Mouse (Mus musculus): ENCODE results near the gene Nmral1. TPM values are rescaled to one million over a fixed set of nuclear protein-coding genes. Genes with fewer than 3 reads are reported as not detected.

The Nmral1 gene
- polyA plus RNA-seq, 1 experiment from 2014 or later, result 47.9 TPM

DNA sequence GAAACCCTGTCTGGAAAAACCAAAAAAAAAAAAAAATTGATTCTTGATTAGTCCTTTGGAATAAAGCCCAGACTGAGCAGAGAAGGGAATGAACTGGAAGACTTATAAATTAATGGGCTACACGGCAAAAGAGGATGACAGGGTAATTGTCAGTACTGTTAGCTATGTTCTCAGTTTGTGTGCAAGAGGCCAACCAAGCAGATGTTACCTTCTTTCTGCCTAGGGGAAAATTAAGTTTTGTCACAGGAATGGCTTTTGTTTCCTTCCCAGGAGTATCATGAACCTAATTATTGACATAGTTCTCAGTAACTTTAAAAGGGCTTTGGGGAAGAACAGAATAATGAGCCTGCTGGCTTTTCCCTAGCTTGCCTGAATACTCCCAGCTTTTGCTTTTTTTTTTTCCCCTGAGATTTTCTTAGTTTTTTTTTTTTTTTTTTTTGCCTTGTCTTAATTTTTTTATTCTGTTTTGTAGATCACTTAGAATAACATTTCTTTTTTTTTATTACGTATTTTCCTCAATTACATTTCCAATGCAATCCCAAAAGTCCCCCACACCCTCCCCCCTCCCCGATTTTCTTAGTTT is 11.7 kb upstream of the Nmral1 start:
- no peaks in the 10 kb centered on the region for H3K27me3 ChIP-seq (ENCODE audit: insufficient read depth, low read length)
- H3K4me1 ChIP-seq (replicated peaks; ENCODE audit: insufficient read depth, low read length), result peaks cover 8% of the 10 kb centered on the region; the same call in 1 of the 2 replicates
- H3K9me3 ChIP-seq (replicated peaks; ENCODE audit: low read length), result no peaks in the 10 kb centered on the region
- H3K27ac ChIP-seq, result no peak overlapping the region
- H3K4me3 ChIP-seq (replicated peaks; ENCODE audit: low read depth, low read length), result no peak overlapping the region
- DNase-seq (ENCODE audit: low spot score) (peak; percentile 29), ATAC-seq (replicated peaks; ENCODE audit: low FRiP score, low read depth) (no peak)
- H3K4me2 ChIP-seq (ENCODE audit: low read length), result no peak overlapping the region
- WGBS, result 73% methylated on average over 3 of the region's 3 CpGs
- TF ChIP-seq CTCF (IDR thresholded peaks at IDR 0.05; ENCODE audit: low read depth), result no peak
- no peak overlapping the region for H3K9ac ChIP-seq (ENCODE audit: low read depth, low read length)
- H3K36me3 ChIP-seq (ENCODE audit: insufficient read depth, low read length), result no peaks in the 10 kb centered on the region

DNA sequence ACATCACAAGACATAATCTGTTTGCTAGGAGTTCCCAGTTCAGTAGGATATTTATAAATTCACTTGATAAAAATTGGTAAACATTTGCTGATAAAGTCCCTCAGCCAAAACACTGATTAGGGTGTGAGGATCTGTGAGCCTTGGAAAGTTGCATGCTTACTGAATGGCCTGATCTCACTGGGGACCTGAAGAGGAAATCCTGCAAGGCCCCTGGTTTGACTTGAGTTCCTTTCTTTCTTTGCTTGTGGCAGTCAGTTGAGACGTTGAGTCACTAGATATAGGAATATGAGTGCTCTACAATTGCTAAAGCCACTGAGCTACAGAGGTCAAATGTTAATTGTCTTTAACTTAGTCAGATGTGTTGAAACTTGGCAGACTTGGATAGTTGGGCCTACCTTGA is 8.8 kb upstream of the Nmral1 start:
- Histone ChIP-seq H3K36me3 (ENCODE audit: insufficient read depth, low read length) (no peaks in the 10 kb centered on the region), H3K9ac (ENCODE audit: low read depth, low read length) (no peak overlapping the region), H3K27me3 (ENCODE audit: insufficient read depth, low read length) (no peaks in the 10 kb centered on the region), H3K4me3 (replicated peaks; ENCODE audit: low read depth, low read length) (no peak overlapping the region), H3K9me3 (replicated peaks; ENCODE audit: low read length) (no peaks in the 10 kb centered on the region), H3K27ac (no peak overlapping the region), H3K4me1 (replicated peaks; ENCODE audit: insufficient read depth, low read length) (0 out of 2 replicates have a peak, but pooled peaks cover 4% of the 10 kb centered on the region), H3K4me2 (ENCODE audit: low read length) (no peak overlapping the region)
- WGBS, result 38% methylated on average over 1 of the region's 1 CpGs
- no peak for DNase-seq (ENCODE audit: low spot score)
- no peak for ATAC-seq (replicated peaks; ENCODE audit: low FRiP score, low read depth)
- TF ChIP-seq CTCF (IDR thresholded peaks at IDR 0.05; ENCODE audit: low read depth), result no peak

DNA sequence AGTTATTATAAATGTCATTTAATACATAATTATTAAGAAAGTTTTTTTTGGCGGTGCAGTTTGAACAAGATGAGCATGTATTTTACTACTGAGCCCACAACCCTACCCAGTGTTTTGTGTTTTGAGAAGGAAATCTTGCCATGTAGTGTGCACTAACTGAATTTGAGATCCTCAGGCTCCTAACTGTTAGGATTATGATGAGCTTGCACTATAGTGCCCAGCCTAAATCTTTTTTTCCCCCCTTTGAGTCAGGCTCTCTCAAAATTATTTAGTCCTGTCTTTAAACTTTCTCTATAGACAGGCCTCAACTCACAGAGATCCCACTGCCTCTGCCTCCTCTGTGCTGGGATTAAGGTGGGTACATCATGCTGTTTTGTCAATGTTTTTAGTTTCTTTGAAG is 8.4 kb upstream of the Nmral1 start:
- WGBS, result 91% methylated on average over 1 of the region's 1 CpGs
- H3K4me1 ChIP-seq (replicated peaks; ENCODE audit: insufficient read depth, low read length), result 0 out of 2 replicates have a peak, but pooled peaks cover 4% of the 10 kb centered on the region
- peak overlapping the region; percentile 77 for H3K4me2 ChIP-seq (ENCODE audit: low read length)
- no peak overlapping the region for H3K27ac ChIP-seq
- no peak overlapping the region for H3K9ac ChIP-seq (ENCODE audit: low read depth, low read length)
- no peak for TF ChIP-seq CTCF (IDR thresholded peaks at IDR 0.05; ENCODE audit: low read depth)
- DNase-seq (ENCODE audit: low spot score), result no peak
- no peaks in the 10 kb centered on the region for H3K36me3 ChIP-seq (ENCODE audit: insufficient read depth, low read length)
- peak overlapping the region; percentile 78; the same call in 1 of the 2 replicates for H3K4me3 ChIP-seq (replicated peaks; ENCODE audit: low read depth, low read length)
- ATAC-seq (replicated peaks; ENCODE audit: low FRiP score, low read depth), result no peak
- H3K9me3 ChIP-seq (replicated peaks; ENCODE audit: low read length), result no peaks in the 10 kb centered on the region
- no peaks in the 10 kb centered on the region for H3K27me3 ChIP-seq (ENCODE audit: insufficient read depth, low read length)

DNA sequence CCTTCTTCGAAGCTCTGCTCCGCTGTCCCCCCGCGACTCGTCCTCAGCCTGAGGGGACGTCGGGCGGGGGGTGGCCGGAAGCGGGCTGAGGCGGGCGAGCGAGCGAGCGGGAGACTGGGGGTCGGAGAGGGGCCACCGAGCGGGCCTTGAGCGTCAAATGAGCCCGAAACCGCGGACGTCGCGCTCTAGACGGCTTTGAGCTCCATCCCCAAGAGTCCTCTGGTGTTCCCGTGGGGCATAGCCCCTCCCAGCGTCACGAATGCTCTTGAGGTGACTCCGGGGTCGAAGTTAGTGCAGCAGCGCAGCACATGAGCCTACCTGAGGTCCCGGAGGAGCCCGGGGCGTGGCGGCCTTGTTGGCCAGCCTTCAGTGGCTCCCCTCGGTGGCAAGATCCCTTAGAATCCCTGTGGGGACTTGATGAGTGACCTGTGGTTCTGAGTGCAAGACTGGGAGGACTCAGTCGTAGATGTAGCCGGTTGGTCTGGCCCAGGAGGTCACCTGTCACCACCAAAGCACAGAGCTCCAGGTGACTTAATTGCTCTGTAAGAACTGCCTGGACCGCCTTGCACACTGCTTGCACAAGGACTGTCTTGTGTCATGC is 7.5 kb upstream of the Nmral1 start:
- no peak for TF ChIP-seq CTCF (IDR thresholded peaks at IDR 0.05; ENCODE audit: low read depth)
- H3K4me2 ChIP-seq (ENCODE audit: low read length), result peak overlapping the region; percentile 77
- peak; percentile 78 for ATAC-seq (replicated peaks; ENCODE audit: low FRiP score, low read depth)
- H3K36me3 ChIP-seq (ENCODE audit: insufficient read depth, low read length), result no peaks in the 10 kb centered on the region
- WGBS, result 2% methylated on average over 40 of the region's 40 CpGs
- no peaks in the 10 kb centered on the region for H3K27me3 ChIP-seq (ENCODE audit: insufficient read depth, low read length)
- H3K27ac ChIP-seq, result peak overlapping the region; percentile 86
- no peak for DNase-seq (ENCODE audit: low spot score)
- 0 out of 2 replicates have a peak, but pooled peaks cover 4% of the 10 kb centered on the region for H3K4me1 ChIP-seq (replicated peaks; ENCODE audit: insufficient read depth, low read length)
- peak overlapping the region; percentile 78 for H3K4me3 ChIP-seq (replicated peaks; ENCODE audit: low read depth, low read length)
- peak overlapping the region; percentile 84 for H3K9ac ChIP-seq (ENCODE audit: low read depth, low read length)
- no peaks in the 10 kb centered on the region for H3K9me3 ChIP-seq (replicated peaks; ENCODE audit: low read length)

DNA sequence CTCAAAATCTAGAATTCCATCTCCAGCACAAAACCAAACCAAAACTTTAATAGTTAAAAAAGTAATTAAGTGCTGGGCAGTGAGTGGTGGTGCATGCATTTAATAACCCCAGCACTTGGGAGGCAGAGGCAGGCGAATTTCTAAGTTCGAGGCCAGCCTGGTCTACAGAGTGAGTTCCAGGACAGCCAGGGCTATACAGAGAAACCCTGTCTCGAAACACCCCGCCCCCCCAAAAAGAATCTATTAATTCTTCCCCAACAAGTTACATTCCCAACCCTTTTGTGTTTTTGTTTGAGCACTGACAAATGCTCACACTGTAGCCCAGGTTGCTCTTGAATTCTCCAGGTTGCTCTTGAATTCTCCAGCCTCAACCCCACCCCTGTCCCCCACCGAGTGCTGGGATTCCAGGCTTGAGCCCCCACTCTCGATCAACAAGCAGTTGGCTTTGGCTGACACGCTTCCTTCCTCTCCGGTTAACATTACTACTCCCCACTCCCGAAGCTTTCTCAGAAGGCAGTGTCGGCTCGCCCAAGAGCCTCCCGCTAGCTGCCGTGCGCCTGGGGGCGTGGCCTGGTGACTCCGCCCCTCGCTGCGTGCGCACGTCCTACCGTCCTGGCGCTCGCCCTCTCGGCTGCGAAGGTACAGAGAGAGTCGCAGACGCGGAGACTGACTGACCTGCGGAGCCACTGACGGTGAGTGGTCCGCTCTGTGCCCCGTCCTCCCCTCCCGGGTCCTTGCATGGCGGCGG is 6.8 kb upstream of the Nmral1 start, which contains the start of gene Hmox2:
Gene Hmox2, plus strand, starts transcription at position 582 of the 748 bp plus-strand sequence.
- Histone ChIP-seq H3K27ac (peak within 1 kb of the TSS; percentile 86), H3K4me3 (replicated peaks; ENCODE audit: low read depth, low read length) (peak within 1 kb of the TSS; percentile 78), H3K4me2 (ENCODE audit: low read length) (peak within 1 kb of the TSS; percentile 77), H3K4me1 (replicated peaks; ENCODE audit: insufficient read depth, low read length) (0 out of 2 replicates have a peak, but pooled peaks cover 4% of the 10 kb centered on the region), H3K27me3 (ENCODE audit: insufficient read depth, low read length) (no peaks in the 10 kb centered on the region), H3K36me3 (ENCODE audit: insufficient read depth, low read length) (no peaks in the 10 kb centered on the region), H3K9me3 (replicated peaks; ENCODE audit: low read length) (no peaks in the 10 kb centered on the region), H3K9ac (ENCODE audit: low read depth, low read length) (peak within 1 kb of the TSS; percentile 84)
- peak; percentile 93 for ATAC-seq (replicated peaks; ENCODE audit: low FRiP score, low read depth)
- WGBS, result 5% methylated on average over 35 of the region's 35 CpGs
- no peak for TF ChIP-seq CTCF (IDR thresholded peaks at IDR 0.05; ENCODE audit: low read depth)
- peak; percentile 93 for DNase-seq (ENCODE audit: low spot score)

DNA sequence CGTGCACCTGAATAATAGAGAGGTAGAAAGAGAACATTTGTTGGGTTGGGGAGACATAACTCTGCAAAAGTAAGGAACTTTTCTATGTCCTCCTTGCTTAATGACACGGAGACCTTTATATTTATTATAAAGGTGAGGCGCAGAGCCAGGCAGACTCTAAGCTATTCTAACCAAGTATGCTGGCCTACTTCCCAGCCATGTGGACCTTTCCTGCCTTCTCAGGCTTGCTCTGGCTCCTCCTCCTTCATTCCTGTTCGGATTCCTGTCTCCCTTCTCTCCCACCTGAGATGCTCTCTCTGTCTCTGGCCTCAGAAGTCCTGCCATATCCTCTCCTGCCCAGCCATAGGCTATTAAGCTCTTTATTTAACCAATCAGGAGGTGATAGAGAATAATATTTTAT is 6.1 kb upstream of the Nmral1 start:
- no peak overlapping the region for H3K27ac ChIP-seq
- ATAC-seq (replicated peaks; ENCODE audit: low FRiP score, low read depth) (no peak), DNase-seq (ENCODE audit: low spot score) (no peak)
- no peak overlapping the region for H3K4me3 ChIP-seq (replicated peaks; ENCODE audit: low read depth, low read length)
- no peak overlapping the region for H3K9ac ChIP-seq (ENCODE audit: low read depth, low read length)
- H3K9me3 ChIP-seq (replicated peaks; ENCODE audit: low read length), result no peaks in the 10 kb centered on the region
- 0 out of 2 replicates have a peak, but pooled peaks cover 4% of the 10 kb centered on the region for H3K4me1 ChIP-seq (replicated peaks; ENCODE audit: insufficient read depth, low read length)
- H3K4me2 ChIP-seq (ENCODE audit: low read length), result no peak overlapping the region
- 64% methylated on average over 4 of the region's 4 CpGs for WGBS
- no peaks in the 10 kb centered on the region for H3K27me3 ChIP-seq (ENCODE audit: insufficient read depth, low read length)
- no peaks in the 10 kb centered on the region for H3K36me3 ChIP-seq (ENCODE audit: insufficient read depth, low read length)
- no peak for TF ChIP-seq CTCF (IDR thresholded peaks at IDR 0.05; ENCODE audit: low read depth)
